Mouse (Mus musculus) forebrain, embryonic 15.5 days (tissue): Measurements from ENCODE around the gene Arf4. TPM values are rescaled to one million over a fixed set of nuclear protein-coding genes. Genes with fewer than 3 reads are reported as not detected.
"Not testable (repeated sequence)": the region's sequence is repeated elsewhere in the genome, so short reads cannot be mapped to it uniquely, and the experiment has no call there.

Experiments used
- ATAC-seq: fragments of 200-750 bp; cut with Nextera tagmentation; replicated peaks from 2 replicates; pipeline ENCODE4 v1.8.0; 2017; ENCODE audit warnings: mild to moderate bottlenecking, moderate TSS enrichment, moderate library complexity
- H3K27ac ChIP-seq: fragments of 300-500 bp; sonication (generic); replicated peaks from 2 replicates; pipeline ENCODE4 v1.5.1; 2015; ENCODE audit warnings: mild to moderate bottlenecking, inconsistent platforms
- H3K27me3 ChIP-seq: fragments of 300-500 bp; sonication (generic); 2 replicates; pipeline ENCODE4 v1.6.1; 2015; ENCODE audit warnings: inconsistent platforms
- H3K36me3 ChIP-seq: fragments of 300-500 bp; sonication (generic); 2 replicates; pipeline ENCODE4 v1.6.1; 2015; ENCODE audit warnings: mild to moderate bottlenecking, inconsistent platforms
- H3K4me1 ChIP-seq: fragments of 300-500 bp; sonication (generic); 2 replicates; pipeline ENCODE4 v1.6.1; 2015; ENCODE audit warnings: inconsistent platforms
- H3K4me2 ChIP-seq: fragments of 300-500 bp; sonication (generic); replicated peaks from 2 replicates; pipeline ENCODE4 v1.6.1; 2015; ENCODE audit warnings: mild to moderate bottlenecking, inconsistent platforms
- H3K4me3 ChIP-seq: fragments of 300-500 bp; sonication (generic); 2 replicates; pipeline ENCODE4 v1.5.1; 2015; ENCODE audit warnings: mild to moderate bottlenecking, inconsistent platforms
- H3K9ac ChIP-seq: fragments of 300-500 bp; sonication (generic); replicated peaks from 2 replicates; pipeline ENCODE4 v1.6.1; 2015; ENCODE audit warnings: mild to moderate bottlenecking, inconsistent platforms
- H3K9me3 ChIP-seq: fragments of 300-500 bp; sonication (generic); 2 replicates; pipeline ENCODE4 v1.6.1; 2016; ENCODE audit warnings: inconsistent platforms
- WGBS: fragments of 180-500 bp; shearing (Covaris S2); methylation state at CpG from one replicate; pipeline ENCODE4 v1.1.7; 2015; ENCODE audit warnings: mixed read lengths; 5-methylcytosine and 5-hydroxymethylcytosine counted together
- microRNA-seq: library from miRNA; unstranded; fragments of <30 nt; microRNA quantifications from one replicate; pipeline ENCODE4, GENCODE M21; 2016
- polyA plus RNA-seq: library from polyadenylated mRNA; unstranded; fragments of >200 nt; fragmentation: Nextera tagmentation; extraction: Ambion mirVana; gene quantifications from 2 replicates; pipeline ENCODE4 v1.2.1, GENCODE M21; 2015

Arf4 gene
- polyA plus RNA-seq, 1 experiment from 2014 or later: 630 TPM

DNA sequence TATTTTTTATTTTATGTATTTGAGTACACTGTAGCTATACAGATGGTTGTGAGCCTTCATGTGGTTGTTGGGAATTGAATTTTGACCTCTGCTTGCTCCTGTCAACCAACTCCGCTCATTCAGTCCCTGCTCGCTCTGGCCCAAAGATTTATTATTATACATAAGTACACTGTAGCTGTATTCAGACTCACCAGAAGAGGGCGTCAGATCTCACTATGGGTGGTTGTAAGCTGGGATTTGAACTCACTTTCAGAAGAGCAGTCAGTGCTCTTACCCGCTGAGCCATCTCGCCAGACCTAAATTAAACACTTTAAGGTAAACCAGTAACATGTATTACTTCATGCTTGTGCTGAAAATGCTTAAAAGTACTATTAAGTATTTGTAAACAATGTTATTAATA, 67.4 kb downstream of the Arf4 start:
- H3K9me3 ChIP-seq, H3K36me3 ChIP-seq, ATAC-seq, H3K4me3 ChIP-seq, H3K27me3 ChIP-seq, H3K4me1 ChIP-seq, H3K27ac ChIP-seq, H3K9ac ChIP-seq, H3K4me2 ChIP-seq: not testable (repeated sequence)
- 90% methylated on average over 5 of the region's 5 CpGs for WGBS

Small RNA genes within 50 kb of the gene (microRNA-seq; reads per million reads assigned to microRNA genes)
- 0.88 reads per million for gene Mir7672

Other genes starting within 250 kb of the Arf4 start
- 13.1 and 14.9 TPM in 2 replicates for gene Slmap, start 103.1 kb upstream of the Arf4 start, polyA plus RNA-seq
- 23.8 and 26.1 TPM in 2 replicates for gene Dennd6a, start 64.2 kb upstream of the Arf4 start, polyA plus RNA-seq
- gene Pde12, start 31.8 kb downstream of the Arf4 start, polyA plus RNA-seq: 12.7 and 13.1 TPM in 2 replicates
- gene Dnah12, start 55.2 kb downstream of the Arf4 start, polyA plus RNA-seq: 0.09 and 0.10 TPM in 2 replicates